Mouse (Mus musculus): ENCODE data around the gene Mrgprb8.
"Not testable (repeated sequence)": the region's sequence is repeated elsewhere in the genome, so short reads cannot be mapped to it uniquely, and the experiment has no call there.

The Mrgprb8 gene

GRCm38 (mm10) chr7:48388226-48388625 lies at the start of gene Mrgprb8:
Mrgprb8 (plus strand) TSS chr7:48388526.
- DNase-seq: no peak

- not testable (repeated sequence) for DNase-seq
Observed at GRCm38 (mm10) chr7:48435936-48436335, 47.6 kb downstream of the Mrgprb8 start.

GRCm38 (mm10) chr7:48436581-48436980 lies 48.3 kb downstream of the Mrgprb8 start:
- no peak for DNase-seq
